Mouse (Mus musculus) CH12.LX (cell line): ENCODE measurements around the gene Pam16.

Experiments
- CTCF ChIP-seq, 2 experiments: IDR thresholded peaks in 1 of 2; conservative IDR thresholded peaks in 1 of 2; 2 replicates each; pipeline ENCODE4 v1.5.1; 2011 to 2012; ENCODE audit warnings: low read depth in 2 of 2, low read length in 2 of 2, improper control_type of control experiment in 1 of 2, inconsistent platforms in 1 of 2, mild to moderate bottlenecking in 1 of 2, moderate library complexity in 1 of 2
- ELF1 ChIP-seq: IDR thresholded peaks from 2 replicates; pipeline ENCODE4 v1.6.1; 2014; ENCODE audit warnings: low read depth, mild to moderate bottlenecking, inconsistent platforms, low read length, improper control_type of control experiment
- EP300 ChIP-seq: IDR thresholded peaks from 2 replicates; pipeline ENCODE4 v1.6.1; 2011; ENCODE audit warnings: low read length, improper control_type of control experiment
- KAT2A ChIP-seq: IDR thresholded peaks from 2 replicates; pipeline ENCODE4 v1.6.1; 2012; ENCODE audit warnings: low read length, improper control_type of control experiment, inconsistent platforms; ENCODE audit not compliant: insufficient replicate concordance
- MAFK ChIP-seq: IDR thresholded peaks from 2 replicates; pipeline ENCODE4 v1.6.1; 2011; ENCODE audit warnings: low read length, improper control_type of control experiment; ENCODE audit not compliant: insufficient replicate concordance
- MAZ ChIP-seq: IDR thresholded peaks from 2 replicates; pipeline ENCODE4 v1.6.1; 2012; ENCODE audit warnings: low read depth, mild to moderate bottlenecking, inconsistent platforms, low read length, improper control_type of control experiment, moderate library complexity
- MXI1 ChIP-seq: IDR thresholded peaks from 2 replicates; pipeline ENCODE4 v1.6.1; 2011; ENCODE audit warnings: mild to moderate bottlenecking, low read depth, low read length, improper control_type of control experiment
- POLR2A ChIP-seq: IDR thresholded peaks from 2 replicates; pipeline ENCODE4 v1.6.1; 2011; ENCODE audit warnings: low read depth, mild to moderate bottlenecking, improper control_type of control experiment, low read length
- TBP ChIP-seq: conservative IDR thresholded peaks from 2 replicates; pipeline ENCODE4 v1.6.1; 2011; ENCODE audit warnings: low read depth, low read length, improper control_type of control experiment
- USF1 ChIP-seq: IDR thresholded peaks from 2 replicates; pipeline ENCODE4 v1.6.1; 2014; ENCODE audit warnings: low read depth, mild to moderate bottlenecking, inconsistent platforms, low read length, improper control_type of control experiment
- ZC3H11A ChIP-seq: IDR thresholded peaks from 2 replicates; pipeline ENCODE4 v1.6.1; 2012; ENCODE audit warnings: low read depth, mild to moderate bottlenecking, inconsistent platforms, low read length, improper control_type of control experiment

- TF ChIP-seq USF1: no peak
- TF ChIP-seq ZC3H11A: no peak
- TF ChIP-seq CTCF (conservative IDR thresholded peaks at IDR 0.05 in 1 of 2, IDR thresholded peaks at IDR 0.05 in 1 of 2; ENCODE audit: low read depth in 2 of 2, low read length in 2 of 2): no peak
- TF ChIP-seq MAZ: no peak
- TF ChIP-seq EP300: no peak
- no peak for TF ChIP-seq KAT2A
- no peak for TF ChIP-seq POLR2A
- TF ChIP-seq ELF1: no peak
- no peak for TF ChIP-seq MAFK
- TF ChIP-seq TBP: no peak
- TF ChIP-seq MXI1: no peak
Measured at GRCm38 (mm10) chr16:4624074-4624473, 714 bp downstream of the Pam16 start.
